Mouse (Mus musculus): Measurements from ENCODE around the gene Rad54l. TPM values are rescaled to one million over a fixed set of nuclear protein-coding genes. Genes with fewer than 3 reads are reported as not detected.

Rad54l gene
- polyA plus RNA-seq, 1 experiment from 2014 or later = 5.2 TPM

DNA sequence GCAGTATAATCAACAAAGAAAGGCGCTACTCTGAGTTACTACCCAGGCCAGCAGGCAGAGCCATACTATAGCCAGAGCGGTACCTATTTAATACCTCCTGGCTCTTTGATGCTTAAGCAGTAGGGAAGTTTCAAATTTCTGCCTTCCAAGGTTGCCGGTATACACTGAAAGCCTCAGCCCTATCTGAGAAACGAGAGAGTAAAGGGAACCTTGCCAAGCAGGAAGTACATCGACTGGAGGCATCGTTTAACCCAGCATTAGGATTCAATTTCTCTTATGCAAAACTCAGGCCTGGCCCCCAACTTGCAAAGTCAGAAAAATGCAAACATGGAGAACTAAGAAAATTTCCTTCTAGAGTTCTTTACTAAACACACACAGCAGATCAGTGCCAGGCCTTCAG lies 53.4 kb downstream of the Rad54l start:
- H3K9me3 ChIP-seq (ENCODE audit: control insufficient read depth) = no peaks in the 10 kb centered on the region
- no peak for ATAC-seq
- WGBS = 59% methylated on average over 6 of the region's 6 CpGs
- H3K36me3 ChIP-seq (ENCODE audit: control insufficient read depth, insufficient read depth) = peaks cover 29% of the 10 kb centered on the region
- TF ChIP-seq CTCF (IDR thresholded peaks at IDR 0.05; ENCODE audit: low read depth) = no peak
- H3K9ac ChIP-seq (ENCODE audit: low read depth, low read length) = no peak overlapping the region
- no peak overlapping the region for H3K4me3 ChIP-seq (ENCODE audit: low read depth, low read length)
- no peak overlapping the region for H3K27ac ChIP-seq (ENCODE audit: low read depth, low read length)
- H3K27me3 ChIP-seq (replicated peaks; ENCODE audit: control insufficient read depth, insufficient read depth, low read length) = no peaks in the 10 kb centered on the region
- H3K4me1 ChIP-seq (replicated peaks; ENCODE audit: control insufficient read depth, insufficient read depth, low read length) = no peaks in the 10 kb centered on the region
- H3K4me2 ChIP-seq (replicated peaks; ENCODE audit: low read depth) = no peak overlapping the region

DNA sequence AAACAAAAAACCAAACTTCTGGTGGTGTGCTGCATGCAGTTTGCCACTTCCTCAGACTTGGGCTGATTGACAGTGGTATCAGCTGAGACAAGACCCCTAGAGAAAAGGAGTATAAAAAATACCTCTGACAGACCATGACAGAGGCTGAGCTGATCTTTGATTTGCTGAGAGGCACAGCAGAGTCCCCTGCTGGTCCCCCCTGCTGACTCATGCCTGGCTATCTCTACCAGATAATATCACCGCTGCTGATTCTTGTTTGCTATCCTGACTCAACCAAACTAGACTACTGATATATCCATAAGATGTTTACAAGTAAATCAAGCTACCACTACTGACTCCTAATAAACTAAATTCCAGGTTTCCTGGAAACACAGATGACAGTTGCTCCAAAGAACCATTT lies 59.6 kb downstream of the Rad54l start:
- no peak overlapping the region for H3K27ac ChIP-seq (ENCODE audit: low read depth, low read length)
- no peak overlapping the region for H3K9ac ChIP-seq (ENCODE audit: low read depth, low read length)
- no peak for TF ChIP-seq CTCF (IDR thresholded peaks at IDR 0.05; ENCODE audit: low read depth)
- WGBS = 44% methylated on average over 1 of the region's 1 CpGs
- no peaks in the 10 kb centered on the region for H3K27me3 ChIP-seq (replicated peaks; ENCODE audit: control insufficient read depth, insufficient read depth, low read length)
- H3K36me3 ChIP-seq (ENCODE audit: control insufficient read depth, insufficient read depth) = peaks cover 16% of the 10 kb centered on the region
- no peak for ATAC-seq
- no peaks in the 10 kb centered on the region for H3K9me3 ChIP-seq (ENCODE audit: control insufficient read depth)
- no peak overlapping the region for H3K4me2 ChIP-seq (replicated peaks; ENCODE audit: low read depth)
- no peaks in the 10 kb centered on the region for H3K4me1 ChIP-seq (replicated peaks; ENCODE audit: control insufficient read depth, insufficient read depth, low read length)
- no peak overlapping the region for H3K4me3 ChIP-seq (ENCODE audit: low read depth, low read length)

GRCm38 (mm10) chr4:116059012-116059726 lies 64.3 kb downstream of the Rad54l start:
- Histone ChIP-seq H3K4me2 (replicated peaks; ENCODE audit: low read depth) (no peak overlapping the region), H3K4me3 (ENCODE audit: low read depth, low read length) (no peak overlapping the region), H3K9me3 (ENCODE audit: control insufficient read depth) (no peaks in the 10 kb centered on the region), H3K4me1 (replicated peaks; ENCODE audit: control insufficient read depth, insufficient read depth, low read length) (no peaks in the 10 kb centered on the region), H3K27ac (ENCODE audit: low read depth, low read length) (no peak overlapping the region), H3K9ac (ENCODE audit: low read depth, low read length) (no peak overlapping the region), H3K27me3 (replicated peaks; ENCODE audit: control insufficient read depth, insufficient read depth, low read length) (no peaks in the 10 kb centered on the region), H3K36me3 (ENCODE audit: control insufficient read depth, insufficient read depth) (no peaks in the 10 kb centered on the region)
- ATAC-seq = no peak
- WGBS = 76% methylated on average over 5 of the region's 5 CpGs
- TF ChIP-seq CTCF (IDR thresholded peaks at IDR 0.05; ENCODE audit: low read depth) = no peak

- WGBS = 4% methylated on average over 1 of the region's 1 CpGs
- ATAC-seq = no peak
- Histone ChIP-seq H3K9ac (ENCODE audit: low read depth, low read length) (no peak overlapping the region), H3K4me1 (replicated peaks; ENCODE audit: control insufficient read depth, insufficient read depth, low read length) (no peaks in the 10 kb centered on the region), H3K4me2 (replicated peaks; ENCODE audit: low read depth) (no peak overlapping the region), H3K9me3 (ENCODE audit: control insufficient read depth) (no peaks in the 10 kb centered on the region), H3K27me3 (replicated peaks; ENCODE audit: control insufficient read depth, insufficient read depth, low read length) (no peaks in the 10 kb centered on the region), H3K36me3 (ENCODE audit: control insufficient read depth, insufficient read depth) (no peaks in the 10 kb centered on the region), H3K4me3 (ENCODE audit: low read depth, low read length) (no peak overlapping the region), H3K27ac (ENCODE audit: low read depth, low read length) (no peak overlapping the region)
- TF ChIP-seq CTCF (IDR thresholded peaks at IDR 0.05; ENCODE audit: low read depth) = peak; percentile 23; the same call in 1 of the 2 replicates
Observed at GRCm38 (mm10) chr4:116057559-116057958, 65.9 kb downstream of the Rad54l start.

GRCm38 (mm10) chr4:116053399-116053961 lies 70.0 kb downstream of the Rad54l start, which contains the start of gene Nsun4:
Gene Nsun4 (minus strand): TSS chr4:116053876.
- Histone ChIP-seq H3K9me3 (ENCODE audit: control insufficient read depth) (no peaks in the 10 kb centered on the region), H3K9ac (ENCODE audit: low read depth, low read length) (peak within 1 kb of the TSS; percentile 52), H3K4me3 (ENCODE audit: low read depth, low read length) (peak within 1 kb of the TSS; percentile 61), H3K36me3 (ENCODE audit: control insufficient read depth, insufficient read depth) (no peaks in the 10 kb centered on the region), H3K27ac (ENCODE audit: low read depth, low read length) (peak within 1 kb of the TSS; percentile 92), H3K4me2 (replicated peaks; ENCODE audit: low read depth) (peak within 1 kb of the TSS; percentile 85), H3K4me1 (replicated peaks; ENCODE audit: control insufficient read depth, insufficient read depth, low read length) (no peaks in the 10 kb centered on the region), H3K27me3 (replicated peaks; ENCODE audit: control insufficient read depth, insufficient read depth, low read length) (no peaks in the 10 kb centered on the region)
- no peak for TF ChIP-seq CTCF (IDR thresholded peaks at IDR 0.05; ENCODE audit: low read depth)
- peak; percentile 90 for ATAC-seq
- WGBS = under 1% methylated on average over 35 of the region's 35 CpGs

GRCm38 (mm10) chr4:116052526-116053293 lies 70.8 kb downstream of the Rad54l start:
- 7% methylated on average over 20 of the region's 22 CpGs for WGBS
- ATAC-seq = peak; percentile 53
- Histone ChIP-seq H3K9ac (ENCODE audit: low read depth, low read length) (peak overlapping the region; percentile 52; the same call in 1 of the 2 replicates), H3K36me3 (ENCODE audit: control insufficient read depth, insufficient read depth) (peaks cover 7% of the 10 kb centered on the region; the same call in 1 of the 2 replicates), H3K4me3 (ENCODE audit: low read depth, low read length) (peak overlapping the region; percentile 61), H3K9me3 (ENCODE audit: control insufficient read depth) (no peaks in the 10 kb centered on the region), H3K4me2 (replicated peaks; ENCODE audit: low read depth) (peak overlapping the region; percentile 85), H3K27ac (ENCODE audit: low read depth, low read length) (peak overlapping the region; percentile 92), H3K27me3 (replicated peaks; ENCODE audit: control insufficient read depth, insufficient read depth, low read length) (no peaks in the 10 kb centered on the region), H3K4me1 (replicated peaks; ENCODE audit: control insufficient read depth, insufficient read depth, low read length) (no peaks in the 10 kb centered on the region)
- peak; percentile 73 for TF ChIP-seq CTCF (IDR thresholded peaks at IDR 0.05; ENCODE audit: low read depth)
